Mouse (Mus musculus) large intestine, adult 2 months (tissue): ENCODE measurements around the gene Nfe2l1. TPM values are rescaled to one million over a fixed set of nuclear protein-coding genes. Genes with fewer than 3 reads are reported as not detected.
"Not testable (repeated sequence)": the region's sequence is repeated elsewhere in the genome, so short reads cannot be mapped to it uniquely, and the experiment has no call there.

ENCODE experiments used
- DNase-seq: peaks from one replicate; pipeline ENCODE4 v3.0.0-alpha.2; 2012; ENCODE audit warnings: low read depth, low spot score
- WGBS: fragments of 180-500 bp; shearing (Covaris S2); methylation state at CpG from one replicate; pipeline ENCODE4 v1.1.7; 2018; 5-methylcytosine and 5-hydroxymethylcytosine counted together
- polyA plus RNA-seq: library from polyadenylated mRNA; depleted of rRNA; stranded (reverse); fragments of >200 nt; gene quantifications from 2 replicates; pipeline ENCODE4 v1.2.3, GENCODE M21; 2012

Nfe2l1 gene
- polyA plus RNA-seq, 1 experiment, result 75.5 TPM

GRCm38 (mm10) chr11:96823880-96824782, 5.6 kb downstream of the Nfe2l1 start:
- DNase-seq, result peak; percentile 62
- 1% methylated on average over 26 of the region's 26 CpGs for WGBS

GRCm38 (mm10) chr11:96823471-96823837, 6.3 kb downstream of the Nfe2l1 start:
- no peak for DNase-seq
- 27% methylated on average over 13 of the region's 13 CpGs for WGBS

GRCm38 (mm10) chr11:96822675-96823470, 6.9 kb downstream of the Nfe2l1 start:
- WGBS, result 26% methylated on average over 4 of the region's 4 CpGs
- no peak for DNase-seq

- 84% methylated on average over 10 of the region's 10 CpGs for WGBS
- DNase-seq, result no peak
These were observed 7.8 kb downstream of the Nfe2l1 start for GRCm38 (mm10) chr11:96821956-96822355.

GRCm38 (mm10) chr11:96818128-96818710, 11.5 kb downstream of the Nfe2l1 start:
- no peak for DNase-seq
- WGBS, result 79% methylated on average over 8 of the region's 8 CpGs

- DNase-seq, result no peak
- WGBS, result 87% methylated on average over 5 of the region's 5 CpGs
These were observed 12.8 kb downstream of the Nfe2l1 start for GRCm38 (mm10) chr11:96816979-96817378.

GRCm38 (mm10) chr11:96816494-96816893, 13.3 kb downstream of the Nfe2l1 start:
- WGBS, result 85% methylated on average over 1 of the region's 1 CpGs
- no peak for DNase-seq

- DNase-seq, result no peak
- 100% methylated on average over 2 of the region's 2 CpGs for WGBS
These were observed 13.9 kb downstream of the Nfe2l1 start for GRCm38 (mm10) chr11:96815895-96816294.

GRCm38 (mm10) chr11:96814443-96814842, 15.3 kb downstream of the Nfe2l1 start:
- WGBS, result 35% methylated on average over 2 of the region's 2 CpGs
- no peak for DNase-seq

- WGBS, result 85% methylated on average over 5 of the region's 5 CpGs
These were observed 15.8 kb downstream of the Nfe2l1 start for GRCm38 (mm10) chr11:96813920-96814319.

GRCm38 (mm10) chr11:96813455-96813854, 16.3 kb downstream of the Nfe2l1 start:
- no peak for DNase-seq
- 88% methylated on average over 4 of the region's 4 CpGs for WGBS

More at GRCm38 (mm10) chr11:96813920-96814319, 15.8 kb downstream of the Nfe2l1 start:
- DNase-seq, result no peak

- not testable (repeated sequence) for DNase-seq
- 89% methylated on average over 1 of the region's 1 CpGs for WGBS
These were observed 18.6 kb downstream of the Nfe2l1 start for GRCm38 (mm10) chr11:96811188-96811587.

- 87% methylated on average over 6 of the region's 6 CpGs for WGBS
- no peak for DNase-seq
These were observed 20.1 kb downstream of the Nfe2l1 start for GRCm38 (mm10) chr11:96809562-96810235.

GRCm38 (mm10) chr11:96808066-96808465, 21.7 kb downstream of the Nfe2l1 start:
- 34% methylated on average over 1 of the region's 1 CpGs for WGBS
- no peak for DNase-seq

- no peak for DNase-seq
- 89% methylated on average over 5 of the region's 5 CpGs for WGBS
These were observed 24.2 kb downstream of the Nfe2l1 start for GRCm38 (mm10) chr11:96805606-96806005.

- 81% methylated on average over 2 of the region's 2 CpGs for WGBS
- DNase-seq, result no peak
These were observed 30.3 kb downstream of the Nfe2l1 start for GRCm38 (mm10) chr11:96799511-96799910.

- 17% methylated on average over 1 of the region's 1 CpGs for WGBS
- DNase-seq, result no peak
These were observed 33.2 kb downstream of the Nfe2l1 start for GRCm38 (mm10) chr11:96796586-96796985.

- 91% methylated on average over 2 of the region's 2 CpGs for WGBS
- no peak for DNase-seq
These were observed 33.7 kb downstream of the Nfe2l1 start for GRCm38 (mm10) chr11:96796081-96796480.

GRCm38 (mm10) chr11:96795491-96795890, 34.3 kb downstream of the Nfe2l1 start:
- DNase-seq, result no peak
- WGBS, result 46% methylated on average over 13 of the region's 13 CpGs

GRCm38 (mm10) chr11:96790681-96791080, 39.1 kb downstream of the Nfe2l1 start:
- no peak for DNase-seq
- 5% methylated on average over 1 of the region's 1 CpGs for WGBS
